Mouse (Mus musculus) midbrain, embryonic 12.5 days (tissue): ENCODE results near the gene Dennd1a. TPM values are rescaled to one million over a fixed set of nuclear protein-coding genes. Genes with fewer than 3 reads are reported as not detected.
A peak's percentile ranks its signal among the peaks of the same experiment; 100 is the strongest.
"Not testable (repeated sequence)": the region's sequence is repeated elsewhere in the genome, so short reads cannot be mapped to it uniquely, and the experiment has no call there.

Experiments used
- ATAC-seq: fragments of 200-750 bp; cut with Nextera tagmentation; 2 replicates; pipeline ENCODE4 v1.8.0; 2017; ENCODE audit warnings: low read depth, moderate TSS enrichment, moderate library complexity; ENCODE audit not compliant: low FRiP score
- H3K27ac ChIP-seq: fragments of 300-500 bp; sonication (generic); replicated peaks from 2 replicates; pipeline ENCODE4 v1.5.1; 2016; ENCODE audit warnings: mild to moderate bottlenecking
- H3K27me3 ChIP-seq: fragments of 300-500 bp; sonication (generic); 2 replicates; pipeline ENCODE4 v1.6.1; 2016; ENCODE audit warnings: mild to moderate bottlenecking
- H3K36me3 ChIP-seq: fragments of 300-500 bp; sonication (generic); 2 replicates; pipeline ENCODE4 v1.6.1; 2016
- H3K4me1 ChIP-seq: fragments of 300-500 bp; sonication (generic); 2 replicates; pipeline ENCODE4 v1.6.1; 2016
- H3K4me2 ChIP-seq: fragments of 300-500 bp; sonication (generic); replicated peaks from 2 replicates; pipeline ENCODE4 v1.6.1; 2016; ENCODE audit warnings: mild to moderate bottlenecking, moderate library complexity
- H3K4me3 ChIP-seq: fragments of 300-500 bp; sonication (generic); 2 replicates; pipeline ENCODE4 v1.5.1; 2016; ENCODE audit warnings: mild to moderate bottlenecking
- H3K9ac ChIP-seq: fragments of 300-500 bp; sonication (generic); replicated peaks from 2 replicates; pipeline ENCODE4 v1.6.1; 2016; ENCODE audit warnings: mild to moderate bottlenecking, moderate library complexity
- H3K9me3 ChIP-seq: fragments of 300-500 bp; sonication (generic); 2 replicates; pipeline ENCODE4 v1.6.1; 2016; ENCODE audit warnings: mild to moderate bottlenecking
- WGBS: fragments of 180-500 bp; shearing (Covaris S2); methylation state at CpG from one replicate; pipeline ENCODE4 v1.1.7; 2016; 5-methylcytosine and 5-hydroxymethylcytosine counted together
- polyA plus RNA-seq: library from polyadenylated mRNA; unstranded; fragments of >200 nt; fragmentation: Nextera tagmentation; extraction: Ambion mirVana; gene quantifications from 2 replicates; pipeline ENCODE4 v1.2.1, GENCODE M21; 2016

Dennd1a gene
- polyA plus RNA-seq, 1 experiment from 2014 or later: 25.6 TPM

- H3K9me3 ChIP-seq: no peaks in the 10 kb centered on the region
- ATAC-seq: no peak
- 53% methylated on average over 6 of the region's 6 CpGs for WGBS
- peaks cover 13% of the 10 kb centered on the region for H3K4me1 ChIP-seq
- H3K27me3 ChIP-seq: no peaks in the 10 kb centered on the region
- no peak overlapping the region for H3K4me3 ChIP-seq
- no peak overlapping the region for H3K4me2 ChIP-seq
- no peak overlapping the region for H3K27ac ChIP-seq
- no peak overlapping the region for H3K9ac ChIP-seq
- H3K36me3 ChIP-seq: no peaks in the 10 kb centered on the region
Observed at GRCm38 (mm10) chr2:37972621-37973020, 314.6 kb downstream of the Dennd1a start.

- no peaks in the 10 kb centered on the region for H3K36me3 ChIP-seq
- H3K9ac ChIP-seq: no peak overlapping the region
- no peaks in the 10 kb centered on the region for H3K27me3 ChIP-seq
- H3K9me3 ChIP-seq: no peaks in the 10 kb centered on the region
- no peak overlapping the region for H3K27ac ChIP-seq
- no peak overlapping the region for H3K4me2 ChIP-seq
- peaks cover 13% of the 10 kb centered on the region for H3K4me1 ChIP-seq
- H3K4me3 ChIP-seq: no peak overlapping the region
- no peak for ATAC-seq
- 90% methylated on average over 1 of the region's 1 CpGs for WGBS
Observed at GRCm38 (mm10) chr2:37971726-37972125, 315.5 kb downstream of the Dennd1a start.

GRCm38 (mm10) chr2:37969713-37970485 is 317.3 kb downstream of the Dennd1a start:
- H3K36me3 ChIP-seq: no peaks in the 10 kb centered on the region
- no peak overlapping the region for H3K4me3 ChIP-seq
- no peak overlapping the region for H3K4me2 ChIP-seq
- peak; percentile 68; the same call in 1 of the 2 replicates for ATAC-seq
- H3K4me1 ChIP-seq: peaks cover 13% of the 10 kb centered on the region
- no peak overlapping the region for H3K9ac ChIP-seq
- H3K27ac ChIP-seq: peak overlapping the region; percentile 58
- WGBS: 36% methylated on average over 5 of the region's 5 CpGs
- H3K9me3 ChIP-seq: no peaks in the 10 kb centered on the region
- no peaks in the 10 kb centered on the region for H3K27me3 ChIP-seq

GRCm38 (mm10) chr2:37964534-37964933 is 322.7 kb downstream of the Dennd1a start:
- Histone ChIP-seq H3K9me3 (no peaks in the 10 kb centered on the region), H3K27ac (no peak overlapping the region), H3K4me3 (no peak overlapping the region), H3K27me3 (no peaks in the 10 kb centered on the region), H3K36me3 (no peaks in the 10 kb centered on the region), H3K9ac (no peak overlapping the region), H3K4me2 (no peak overlapping the region), H3K4me1 (peaks cover 14% of the 10 kb centered on the region; the same call in 1 of the 2 replicates)
- no peak for ATAC-seq
- 94% methylated on average over 4 of the region's 4 CpGs for WGBS

GRCm38 (mm10) chr2:37963362-37963761 is 323.8 kb downstream of the Dennd1a start:
- no peaks in the 10 kb centered on the region for H3K9me3 ChIP-seq
- no peak overlapping the region for H3K4me3 ChIP-seq
- 25% methylated on average over 4 of the region's 4 CpGs for WGBS
- H3K27ac ChIP-seq: no peak overlapping the region
- no peak for ATAC-seq
- peaks cover 12% of the 10 kb centered on the region; the same call in 1 of the 2 replicates for H3K4me1 ChIP-seq
- H3K27me3 ChIP-seq: no peaks in the 10 kb centered on the region
- no peak overlapping the region for H3K4me2 ChIP-seq
- H3K9ac ChIP-seq: no peak overlapping the region
- no peaks in the 10 kb centered on the region for H3K36me3 ChIP-seq

- 32% methylated on average over 2 of the region's 2 CpGs for WGBS
- Histone ChIP-seq H3K4me2 (no peak overlapping the region), H3K36me3 (no peaks in the 10 kb centered on the region), H3K9me3 (no peaks in the 10 kb centered on the region), H3K4me3 (no peak overlapping the region), H3K27me3 (no peaks in the 10 kb centered on the region), H3K9ac (no peak overlapping the region), H3K4me1 (peaks cover 10% of the 10 kb centered on the region; the same call in 1 of the 2 replicates), H3K27ac (no peak overlapping the region)
- no peak for ATAC-seq
Observed at GRCm38 (mm10) chr2:37948424-37948823, 338.8 kb downstream of the Dennd1a start.

GRCm38 (mm10) chr2:37945598-37946336 is 341.4 kb downstream of the Dennd1a start:
- no peak for ATAC-seq
- Histone ChIP-seq H3K4me3 (no peak overlapping the region), H3K36me3 (no peaks in the 10 kb centered on the region), H3K4me1 (peaks cover 10% of the 10 kb centered on the region; the same call in 1 of the 2 replicates), H3K27me3 (no peaks in the 10 kb centered on the region; the same call in 1 of the 2 replicates), H3K4me2 (no peak overlapping the region), H3K9me3 (no peaks in the 10 kb centered on the region), H3K27ac (0 out of 2 replicates have a peak overlapping the region, but pooled peaks have one; percentile 25), H3K9ac (no peak overlapping the region)
- WGBS: 61% methylated on average over 9 of the region's 9 CpGs

- no peak overlapping the region for H3K27ac ChIP-seq
- H3K4me2 ChIP-seq: no peak overlapping the region
- WGBS: 79% methylated on average over 2 of the region's 2 CpGs
- H3K27me3 ChIP-seq: no peaks in the 10 kb centered on the region; the same call in 1 of the 2 replicates
- H3K9me3 ChIP-seq: no peaks in the 10 kb centered on the region
- ATAC-seq: no peak
- no peaks in the 10 kb centered on the region for H3K36me3 ChIP-seq
- H3K9ac ChIP-seq: no peak overlapping the region
- H3K4me1 ChIP-seq: peaks cover 25% of the 10 kb centered on the region; the same call in 1 of the 2 replicates
- no peak overlapping the region for H3K4me3 ChIP-seq
Observed at GRCm38 (mm10) chr2:37942906-37943305, 344.3 kb downstream of the Dennd1a start.

- H3K27ac ChIP-seq: no peak overlapping the region
- peaks cover 25% of the 10 kb centered on the region; the same call in 1 of the 2 replicates for H3K4me1 ChIP-seq
- no peak overlapping the region for H3K9ac ChIP-seq
- H3K36me3 ChIP-seq: no peaks in the 10 kb centered on the region
- no peak overlapping the region for H3K4me2 ChIP-seq
- no peak for ATAC-seq
- H3K4me3 ChIP-seq: no peak overlapping the region
- no peaks in the 10 kb centered on the region; the same call in 1 of the 2 replicates for H3K27me3 ChIP-seq
- H3K9me3 ChIP-seq: no peaks in the 10 kb centered on the region
Observed at GRCm38 (mm10) chr2:37941741-37942140, 345.4 kb downstream of the Dennd1a start.

- no peak for ATAC-seq
- H3K9ac ChIP-seq: no peak overlapping the region
- no peaks in the 10 kb centered on the region; the same call in 1 of the 2 replicates for H3K27me3 ChIP-seq
- no peak overlapping the region for H3K4me3 ChIP-seq
- 88% methylated on average over 4 of the region's 4 CpGs for WGBS
- no peaks in the 10 kb centered on the region for H3K36me3 ChIP-seq
- H3K9me3 ChIP-seq: no peaks in the 10 kb centered on the region
- H3K27ac ChIP-seq: no peak overlapping the region
- peaks cover 19% of the 10 kb centered on the region; the same call in 1 of the 2 replicates for H3K4me1 ChIP-seq
- no peak overlapping the region for H3K4me2 ChIP-seq
Observed at GRCm38 (mm10) chr2:37940845-37941361, 346.3 kb downstream of the Dennd1a start.

- 14% methylated on average over 1 of the region's 1 CpGs for WGBS
- H3K4me2 ChIP-seq: no peak overlapping the region
- H3K27me3 ChIP-seq: peaks cover 3% of the 10 kb centered on the region
- ATAC-seq: no peak
- no peak overlapping the region for H3K4me3 ChIP-seq
- H3K36me3 ChIP-seq: no peaks in the 10 kb centered on the region
- H3K4me1 ChIP-seq: peaks cover 15% of the 10 kb centered on the region; the same call in 1 of the 2 replicates
- H3K9me3 ChIP-seq: no peaks in the 10 kb centered on the region
- no peak overlapping the region for H3K9ac ChIP-seq
- no peak overlapping the region for H3K27ac ChIP-seq
Observed at GRCm38 (mm10) chr2:37939997-37940396, 347.2 kb downstream of the Dennd1a start.

GRCm38 (mm10) chr2:37936922-37937321 is 350.3 kb downstream of the Dennd1a start:
- H3K4me2 ChIP-seq, H3K9ac ChIP-seq, ATAC-seq, H3K4me3 ChIP-seq, H3K27ac ChIP-seq, H3K9me3 ChIP-seq, H3K36me3 ChIP-seq: not testable (repeated sequence)
- Histone ChIP-seq H3K27me3 (peaks cover 24% of the 10 kb centered on the region), H3K4me1 (peaks cover 22% of the 10 kb centered on the region; the same call in 1 of the 2 replicates)
- 78% methylated on average over 4 of the region's 4 CpGs for WGBS
